Comparison of ENCODE assay signal across 14 mouse cellular contexts in the genomic region with DNA sequence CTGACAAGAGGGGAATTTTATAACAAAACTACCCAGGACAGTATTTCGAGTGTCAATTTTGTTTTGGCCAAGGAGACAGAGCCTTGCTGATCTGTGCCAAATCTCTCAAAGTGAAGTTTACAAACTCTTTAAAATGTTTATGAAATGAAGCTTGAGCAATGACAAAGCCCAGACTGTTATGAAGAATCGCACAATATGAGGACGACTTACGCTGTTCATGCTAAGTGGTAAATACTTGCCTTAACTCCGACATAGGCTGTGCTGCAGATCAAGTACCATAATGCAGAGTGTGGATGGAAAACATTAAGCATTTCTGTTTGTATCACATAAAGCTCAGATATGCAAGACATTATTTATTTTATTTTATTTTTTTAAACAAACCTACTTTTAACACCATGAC.
"Had no signal": no experiment of that assay in that cellular context is flagged by ENCODE, and none has a peak within 500 bp of the region (broad histone marks: within the 10 kb centered on the region; RNA-seq: fewer than 3 reads in every experiment).

No protein-coding gene starts in this region.

- H3K9ac ChIP-seq: liver, embryonic 12.5 days; liver, embryonic 14.5 days; midbrain, embryonic 13.5 days; midbrain, embryonic 15.5 days; neural tube, embryonic 12.5 days; stomach, embryonic 15.5 days had no signal

- H3K27ac ChIP-seq: liver, embryonic 12.5 days; liver, embryonic 14.5 days; macrophage; midbrain, embryonic 13.5 days; midbrain, embryonic 15.5 days; neural tube, embryonic 12.5 days had no signal

- H3K4me2 ChIP-seq: liver, embryonic 12.5 days; midbrain, embryonic 11.5 days; midbrain, embryonic 13.5 days; midbrain, embryonic 15.5 days; neural tube, embryonic 12.5 days; stomach, embryonic 15.5 days had no signal

- DNase-seq: liver; right cerebral cortex, postnatal 14 days; thymus, adult 2 months; thymus, postnatal 25 days; thymus, postnatal 4 days had no signal

- H3K4me1 ChIP-seq: stomach, embryonic 15.5 days had no signal

- H3K4me3 ChIP-seq: liver, embryonic 12.5 days; megakaryocyte, embryonic 14.5 days; midbrain, embryonic 13.5 days; midbrain, embryonic 15.5 days; neural tube, embryonic 12.5 days; stomach, embryonic 15.5 days had no signal

- H3K36me3 ChIP-seq: liver, embryonic 12.5 days; midbrain, embryonic 13.5 days; midbrain, embryonic 15.5 days; neural tube, embryonic 12.5 days; stomach, embryonic 15.5 days had no signal

- H3K9me3 ChIP-seq: liver, embryonic 12.5 days; megakaryocyte, embryonic 14.5 days; midbrain, embryonic 13.5 days; midbrain, embryonic 15.5 days; neural tube, embryonic 12.5 days; stomach, embryonic 15.5 days had no signal

- ATAC-seq: liver, embryonic 12.5 days; midbrain, embryonic 13.5 days; midbrain, embryonic 15.5 days had no signal

- H3K27me3 ChIP-seq: liver, embryonic 12.5 days; megakaryocyte, embryonic 14.5 days; midbrain, embryonic 13.5 days; midbrain, embryonic 15.5 days; neural tube, embryonic 12.5 days; stomach, embryonic 15.5 days had no signal
